Mouse (Mus musculus): ENCODE data around the gene Wwox.

Gene Wwox

GRCm38 (mm10) chr8:115161520-115161919 lies 722.1 kb downstream of the Wwox start:
- no peak for DNase-seq (ENCODE audit: low spot score)

- DNase-seq (ENCODE audit: low spot score): no peak
Observed at GRCm38 (mm10) chr8:115164872-115165271, 725.4 kb downstream of the Wwox start.

GRCm38 (mm10) chr8:115173634-115174081 lies 734.2 kb downstream of the Wwox start:
- no peak for DNase-seq (ENCODE audit: low spot score)

- DNase-seq (ENCODE audit: low spot score): no peak
Observed at GRCm38 (mm10) chr8:115185431-115185964, 746.0 kb downstream of the Wwox start.

- DNase-seq (ENCODE audit: low spot score): no peak
Observed at GRCm38 (mm10) chr8:115186121-115186811, 746.8 kb downstream of the Wwox start.

- no peak for DNase-seq (ENCODE audit: low spot score)
Observed at GRCm38 (mm10) chr8:115186882-115187281, 747.4 kb downstream of the Wwox start.

- DNase-seq (ENCODE audit: low spot score): no peak
Observed at GRCm38 (mm10) chr8:115188446-115188845, 749.0 kb downstream of the Wwox start.

GRCm38 (mm10) chr8:115189836-115190235 lies 750.4 kb downstream of the Wwox start:
- DNase-seq (ENCODE audit: low spot score): no peak

GRCm38 (mm10) chr8:115193767-115194166 lies 754.3 kb downstream of the Wwox start:
- DNase-seq (ENCODE audit: low spot score): no peak

GRCm38 (mm10) chr8:115195334-115195733 lies 755.9 kb downstream of the Wwox start:
- no peak for DNase-seq (ENCODE audit: low spot score)

- no peak for DNase-seq (ENCODE audit: low spot score)
Observed at GRCm38 (mm10) chr8:115196859-115197258, 757.4 kb downstream of the Wwox start.

- DNase-seq (ENCODE audit: low spot score): no peak
Observed at GRCm38 (mm10) chr8:115199204-115199603, 759.7 kb downstream of the Wwox start.

GRCm38 (mm10) chr8:115199616-115200150 lies 760.2 kb downstream of the Wwox start:
- DNase-seq (ENCODE audit: low spot score): no peak

GRCm38 (mm10) chr8:115201726-115202125 lies 762.3 kb downstream of the Wwox start:
- DNase-seq (ENCODE audit: low spot score): no peak

- DNase-seq (ENCODE audit: low spot score): no peak
Observed at GRCm38 (mm10) chr8:115207480-115207879, 768.0 kb downstream of the Wwox start.

- no peak for DNase-seq (ENCODE audit: low spot score)
Observed at GRCm38 (mm10) chr8:115208415-115209192, 769.1 kb downstream of the Wwox start.

- DNase-seq (ENCODE audit: low spot score): no peak
Observed at GRCm38 (mm10) chr8:115210014-115210413, 770.6 kb downstream of the Wwox start.

- DNase-seq (ENCODE audit: low spot score): no peak
Observed at GRCm38 (mm10) chr8:115213126-115213525, 773.7 kb downstream of the Wwox start.

- DNase-seq (ENCODE audit: low spot score): no peak
Observed at GRCm38 (mm10) chr8:115214870-115215269, 775.4 kb downstream of the Wwox start.

- no peak for DNase-seq (ENCODE audit: low spot score)
Observed at GRCm38 (mm10) chr8:115216801-115217200, 777.3 kb downstream of the Wwox start.

GRCm38 (mm10) chr8:115222545-115222944 lies 783.1 kb downstream of the Wwox start:
- no peak for DNase-seq (ENCODE audit: low spot score)

GRCm38 (mm10) chr8:115226781-115227583 lies 787.5 kb downstream of the Wwox start:
- DNase-seq (ENCODE audit: low spot score): no peak
